Mouse (Mus musculus): Measurements from ENCODE around the gene Tmem145.

GRCm38 (mm10) chr7:25288011-25288410 lies 17.9 kb upstream of the Tmem145 start:
- TF ChIP-seq EP300 (IDR thresholded peaks at IDR 0.05; ENCODE audit: low read depth), result no peak
- no peak for TF ChIP-seq CTCF (IDR thresholded peaks at IDR 0.05; ENCODE audit: low read depth)
